Mouse (Mus musculus) forebrain, embryonic 10.5 days (tissue): ENCODE results near the gene Tm2d3. TPM values are rescaled to one million over a fixed set of nuclear protein-coding genes. Genes with fewer than 3 reads are reported as not detected.

Experiments used
- DNase-seq: peaks from one replicate; pipeline ENCODE4 v3.0.0-alpha.2; 2017; ENCODE audit warnings: low spot score; ENCODE audit errors: extremely low spot score
- H3K27ac ChIP-seq: fragments of 300-500 bp; sonication (generic); 2 replicates; pipeline ENCODE4 v1.5.1; 2016; ENCODE audit warnings: mild to moderate bottlenecking
- H3K27me3 ChIP-seq: fragments of 300-500 bp; sonication (generic); 2 replicates; pipeline ENCODE4 v1.6.1; 2016; ENCODE audit warnings: mild to moderate bottlenecking; ENCODE audit not compliant: poor library complexity, severe bottlenecking
- H3K36me3 ChIP-seq: fragments of 300-500 bp; sonication (generic); replicated peaks from 2 replicates; pipeline ENCODE4 v1.6.1; 2016; ENCODE audit warnings: mild to moderate bottlenecking, moderate library complexity
- H3K4me1 ChIP-seq: fragments of 300-500 bp; sonication (generic); 2 replicates; pipeline ENCODE4 v1.6.1; 2016
- H3K4me3 ChIP-seq: fragments of 300-500 bp; sonication (generic); 2 replicates; pipeline ENCODE4 v1.5.1; 2016; ENCODE audit warnings: mild to moderate bottlenecking, moderate library complexity
- H3K9me3 ChIP-seq: fragments of 300-500 bp; sonication (generic); 2 replicates; pipeline ENCODE4 v1.6.1; 2016; ENCODE audit warnings: mild to moderate bottlenecking, moderate library complexity
- WGBS: fragments of 180-500 bp; shearing (Covaris S2); methylation state at CpG from one replicate; pipeline ENCODE4 v1.1.7; 2016; 5-methylcytosine and 5-hydroxymethylcytosine counted together
- polyA plus RNA-seq: library from polyadenylated mRNA; unstranded; fragments of >200 nt; fragmentation: Nextera tagmentation; extraction: Ambion mirVana; gene quantifications from 2 replicates; pipeline ENCODE4 v1.2.1, GENCODE M21; 2016

Gene Tm2d3
- polyA plus RNA-seq, 1 experiment from 2014 or later, result 77.9 TPM

- WGBS, result 89% methylated on average over 4 of the region's 4 CpGs
- Histone ChIP-seq H3K4me1 (no peaks in the 10 kb centered on the region), H3K4me3 (no peak overlapping the region)
These were observed 23.3 kb downstream of the Tm2d3 start for GRCm38 (mm10) chr7:65714304-65714703.

GRCm38 (mm10) chr7:65734024-65734423, 43.1 kb downstream of the Tm2d3 start:
- Histone ChIP-seq H3K4me1 (no peaks in the 10 kb centered on the region), H3K9me3 (no peaks in the 10 kb centered on the region), H3K4me3 (no peak overlapping the region), H3K36me3 (no peaks in the 10 kb centered on the region), H3K27ac (no peak overlapping the region), H3K27me3 (no peaks in the 10 kb centered on the region)
- WGBS, result 84% methylated on average over 2 of the region's 2 CpGs
- DNase-seq, result no peak

More at GRCm38 (mm10) chr7:65714304-65714703, 23.3 kb downstream of the Tm2d3 start:
- Histone ChIP-seq H3K9me3 (no peaks in the 10 kb centered on the region), H3K36me3 (no peaks in the 10 kb centered on the region), H3K27ac (no peak overlapping the region), H3K27me3 (no peaks in the 10 kb centered on the region)
- no peak for DNase-seq

- 91% methylated on average over 3 of the region's 3 CpGs for WGBS
- DNase-seq, result no peak
- H3K36me3 ChIP-seq, result no peaks in the 10 kb centered on the region
- H3K27me3 ChIP-seq, result no peaks in the 10 kb centered on the region
- no peak overlapping the region for H3K27ac ChIP-seq
- no peak overlapping the region for H3K4me3 ChIP-seq
- H3K9me3 ChIP-seq, result no peaks in the 10 kb centered on the region
- no peaks in the 10 kb centered on the region for H3K4me1 ChIP-seq
These were observed 44.3 kb downstream of the Tm2d3 start for GRCm38 (mm10) chr7:65735261-65735660.

- Histone ChIP-seq H3K4me3 (no peak overlapping the region), H3K27ac (no peak overlapping the region), H3K4me1 (no peaks in the 10 kb centered on the region), H3K27me3 (no peaks in the 10 kb centered on the region), H3K9me3 (no peaks in the 10 kb centered on the region), H3K36me3 (no peaks in the 10 kb centered on the region)
- DNase-seq, result no peak
- WGBS, result 84% methylated on average over 12 of the region's 12 CpGs
These were observed 46.5 kb downstream of the Tm2d3 start for GRCm38 (mm10) chr7:65737286-65738040.

- Histone ChIP-seq H3K27me3 (no peaks in the 10 kb centered on the region), H3K4me1 (no peaks in the 10 kb centered on the region), H3K9me3 (no peaks in the 10 kb centered on the region), H3K4me3 (no peak overlapping the region), H3K36me3 (no peaks in the 10 kb centered on the region), H3K27ac (no peak overlapping the region)
- 93% methylated on average over 8 of the region's 8 CpGs for WGBS
- no peak for DNase-seq
These were observed 51.9 kb downstream of the Tm2d3 start for GRCm38 (mm10) chr7:65742857-65743256.

- no peak for DNase-seq
- H3K36me3 ChIP-seq, result no peaks in the 10 kb centered on the region
- no peaks in the 10 kb centered on the region for H3K4me1 ChIP-seq
- 93% methylated on average over 11 of the region's 11 CpGs for WGBS
- no peak overlapping the region for H3K4me3 ChIP-seq
- no peaks in the 10 kb centered on the region for H3K27me3 ChIP-seq
- no peak overlapping the region for H3K27ac ChIP-seq
- H3K9me3 ChIP-seq, result no peaks in the 10 kb centered on the region
These were observed 57.3 kb downstream of the Tm2d3 start for GRCm38 (mm10) chr7:65747990-65748955.

Other genes starting within 250 kb of the Tm2d3 start
- gene Tjp1, start 163.4 kb upstream of the Tm2d3 start, polyA plus RNA-seq, result 27.8 and 29.8 TPM in 2 replicates
- 7.6 and 8.8 TPM in 2 replicates for gene Tarsl2, start 46.3 kb upstream of the Tm2d3 start, polyA plus RNA-seq
- 1.2 and 1.8 TPM in 2 replicates for gene Pcsk6, start 170.6 kb downstream of the Tm2d3 start, polyA plus RNA-seq